Mouse (Mus musculus) CH12F3 (cell line): ENCODE measurements around the gene Plekha8.

ENCODE experiments used
- in situ Hi-C: fragments of 300-500 bp; cut with MboI; formaldehyde crosslinking; loops from 2 replicates; pipeline ENCODE4 v1.14.3; 2020; ENCODE audit warnings: low sequenced_read_pairs

Gene Plekha8

GRCm38 (mm10) chr6:54692201-54692600 lies 97.3 kb downstream of the Plekha8 start:
- in situ Hi-C loops, result no loop called here

DNA sequence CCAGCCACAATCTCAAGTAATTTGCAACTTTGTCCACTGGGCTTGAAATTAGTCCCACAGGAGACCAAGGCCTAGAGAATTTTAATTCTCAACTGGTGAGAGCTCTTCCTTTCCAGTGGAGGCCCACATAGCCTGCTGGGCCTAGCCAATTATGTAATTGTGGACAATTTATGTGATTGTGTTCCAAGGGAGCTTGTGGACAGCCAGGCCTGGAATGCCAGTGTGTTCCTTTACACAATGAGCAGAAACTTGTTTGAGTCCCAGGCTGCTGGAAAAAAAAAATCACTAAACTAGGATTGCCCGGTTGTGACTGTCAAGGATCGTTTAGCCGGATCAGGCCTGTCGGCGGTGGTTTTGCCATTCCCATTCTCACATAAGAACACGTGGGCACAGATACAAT lies 98.4 kb downstream of the Plekha8 start:
- in situ Hi-C loops, result no loop called here
